Mouse (Mus musculus): ENCODE measurements around the gene Ccdc28b.
A peak's percentile ranks its signal among the peaks of the same experiment; 100 is the strongest.

GRCm38 (mm10) chr4:129584884-129585608 is 38.7 kb downstream of the Ccdc28b start:
- TF ChIP-seq POLR2A (IDR thresholded peaks at IDR 0.05; ENCODE audit: extremely low read depth, insufficient read depth, low read length) (no peak), CTCF (IDR thresholded peaks at IDR 0.05; ENCODE audit: extremely low read depth, insufficient read depth, low read length) (peak; percentile 62)

All from cortical plate, adult 2 months (tissue).